Comparison of ENCODE assay signal across 14 mouse cellular contexts in the genomic region with DNA sequence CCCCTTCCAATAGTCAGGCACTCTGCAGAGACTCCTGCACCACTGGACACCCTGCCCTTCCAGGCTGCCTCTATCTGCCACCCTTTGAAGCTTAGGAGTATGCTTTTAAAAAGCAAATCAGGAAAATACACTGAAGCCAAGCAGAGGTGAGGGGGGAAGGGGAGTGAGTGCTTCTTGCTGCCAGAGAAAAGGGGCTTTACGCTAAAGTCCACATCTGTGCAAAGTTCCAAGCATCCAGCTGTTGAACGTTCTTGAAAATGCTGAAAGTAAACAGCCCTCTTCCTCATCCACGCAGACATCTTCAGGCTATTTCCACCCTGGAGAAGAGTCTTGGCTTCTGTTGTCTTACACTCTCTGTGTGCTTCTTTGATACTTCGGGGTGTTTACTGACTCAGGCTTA. TPM values are rescaled to one million over a fixed set of nuclear protein-coding genes. Genes with fewer than 3 reads are reported as not detected.
A peak's percentile ranks its signal among the peaks of the same experiment; 100 is the strongest.
DNase-seq lines count a peak whose midpoint lies in the region; ATAC-seq lines count a peak whose summit lies in the region.
"Had no signal": no experiment of that assay in that cellular context is flagged by ENCODE, and none has a peak within 500 bp of the region (broad histone marks: within the 10 kb centered on the region; RNA-seq: fewer than 3 reads in every experiment).

No protein-coding gene starts in this region.

- H3K4me3 ChIP-seq in kidney, embryonic 14.5 days (ENCODE audit: low read length): no peak overlapping the region
- no peak overlapping the region for H3K4me3 ChIP-seq in embryonic facial prominence, embryonic 12.5 days
- H3K4me3 ChIP-seq in limb, embryonic 13.5 days: peak overlapping the region; percentile 10; the same call in 1 of the 2 replicates
- H3K4me3 ChIP-seq: forebrain, embryonic 10.5 days; midbrain, embryonic 13.5 days had no signal

- DNase-seq in embryo, embryonic 10.5 days (ENCODE audit: low spot score): peak; percentile 7
- no peak for DNase-seq in embryo, embryonic 9.5 days (ENCODE audit: extremely low spot score)
- no peak for DNase-seq in kidney, postnatal 36 days
- DNase-seq in adrenal gland, postnatal 10 days: no peak
- DNase-seq: cerebellum, adult 8-10 months; lung, postnatal 36 days had no signal

- ATAC-seq in kidney, embryonic 14.5 days (ENCODE audit: low FRiP score, low TSS enrichment): peak; percentile 43; the same call in 1 of the 2 replicates
- no peak for ATAC-seq in embryonic facial prominence, embryonic 12.5 days (ENCODE audit: insufficient number of reproducible peaks, insufficient read depth, low FRiP score, low TSS enrichment)
- no peak for ATAC-seq in limb, embryonic 13.5 days (ENCODE audit: low FRiP score, low read depth)
- no peak for ATAC-seq in activated CD4-positive, CD25-positive, alpha-beta regulatory T cell, adult 4 months
- ATAC-seq: hindbrain, embryonic 16.5 days; midbrain, embryonic 13.5 days; Patski had no signal

- no peaks in the 10 kb centered on the region for H3K9me3 ChIP-seq in kidney, embryonic 14.5 days (ENCODE audit: control insufficient read depth, low read length)
- no peaks in the 10 kb centered on the region for H3K9me3 ChIP-seq in embryonic facial prominence, embryonic 12.5 days
- peaks cover 1% of the 10 kb centered on the region; the same call in 1 of the 2 replicates for H3K9me3 ChIP-seq in limb, embryonic 13.5 days
- H3K9me3 ChIP-seq: forebrain, embryonic 10.5 days; midbrain, embryonic 13.5 days had no signal

- no peak overlapping the region; the same call in 1 of the 2 replicates for H3K27ac ChIP-seq in kidney, embryonic 14.5 days (ENCODE audit: low read depth, low read length)
- H3K27ac ChIP-seq in embryonic facial prominence, embryonic 12.5 days: peak overlapping the region; percentile 30; the same call in 1 of the 2 replicates
- H3K27ac ChIP-seq in limb, embryonic 13.5 days: no peak overlapping the region
- H3K27ac ChIP-seq: forebrain, embryonic 10.5 days; midbrain, embryonic 13.5 days had no signal

- no peak overlapping the region; the same call in 1 of the 2 replicates for H3K9ac ChIP-seq in kidney, embryonic 14.5 days (ENCODE audit: low read depth, low read length)
- H3K9ac ChIP-seq in embryonic facial prominence, embryonic 12.5 days: no peak overlapping the region
- no peak overlapping the region for H3K9ac ChIP-seq in limb, embryonic 13.5 days
- H3K9ac ChIP-seq: midbrain, embryonic 13.5 days had no signal

- no peaks in the 10 kb centered on the region for H3K27me3 ChIP-seq in kidney, embryonic 14.5 days (ENCODE audit: control insufficient read depth, insufficient read depth, low read length)
- H3K27me3 ChIP-seq in embryonic facial prominence, embryonic 12.5 days: no peaks in the 10 kb centered on the region
- H3K27me3 ChIP-seq in limb, embryonic 13.5 days: no peaks in the 10 kb centered on the region
- H3K27me3 ChIP-seq: midbrain, embryonic 13.5 days; Patski had no signal

- H3K4me1 ChIP-seq in kidney, embryonic 14.5 days (ENCODE audit: control insufficient read depth, insufficient read depth, low read length): peaks cover 9% of the 10 kb centered on the region
- H3K4me1 ChIP-seq in embryonic facial prominence, embryonic 12.5 days: no peaks in the 10 kb centered on the region
- H3K4me1 ChIP-seq in limb, embryonic 13.5 days: peaks cover 18% of the 10 kb centered on the region
- H3K4me1 ChIP-seq: midbrain, embryonic 13.5 days had no signal

- WGBS in kidney, embryonic 14.5 days: 41% methylated on average over 4 of the region's 4 CpGs
- WGBS in embryonic facial prominence, embryonic 12.5 days: 49% methylated on average over 4 of the region's 4 CpGs
- WGBS in limb, embryonic 13.5 days: 26% methylated on average over 4 of the region's 4 CpGs

- H3K4me2 ChIP-seq in kidney, embryonic 14.5 days (replicated peaks; ENCODE audit: low read depth, low read length): no peak overlapping the region
- H3K4me2 ChIP-seq in embryonic facial prominence, embryonic 12.5 days (replicated peaks): no peak overlapping the region
- peak overlapping the region; percentile 42 for H3K4me2 ChIP-seq in limb, embryonic 13.5 days (replicated peaks)
- H3K4me2 ChIP-seq: midbrain, embryonic 13.5 days had no signal

- H3K36me3 ChIP-seq in kidney, embryonic 14.5 days (ENCODE audit: control insufficient read depth, insufficient read depth, low read length): no peaks in the 10 kb centered on the region
- no peaks in the 10 kb centered on the region for H3K36me3 ChIP-seq in embryonic facial prominence, embryonic 12.5 days
- H3K36me3 ChIP-seq in limb, embryonic 13.5 days: no peaks in the 10 kb centered on the region
- H3K36me3 ChIP-seq: forebrain, embryonic 10.5 days; midbrain, embryonic 13.5 days had no signal

RNA-seq across cellular contexts. Expression of gene C1qtnf7, which starts 34.6 kb away (rescaled TPM):
- 1.8 and 2.4 TPM in 2 replicates for polyA plus RNA-seq in kidney, embryonic 14.5 days (2014; fragmentation: Nextera tagmentation; extraction: Ambion mirVana)
- 8.6 and 10.3 TPM in 2 replicates for polyA plus RNA-seq in embryonic facial prominence, embryonic 12.5 days (2016; fragmentation: Nextera tagmentation; extraction: Ambion mirVana)
- 10.0 and 10.6 TPM in 2 replicates for polyA plus RNA-seq in limb, embryonic 13.5 days (2015; fragmentation: Nextera tagmentation; extraction: Ambion mirVana)
- polyA plus RNA-seq in activated CD4-positive, CD25-positive, alpha-beta regulatory T cell, adult 4 months (2017; shearing (Covaris generic)): not detected
- total RNA-seq in adrenal gland, postnatal 10 days (2021): 10 to 100 TPM in 1 of 2 experiments, 1 to 10 TPM in 1; 8.0 to 10.6 TPM
